Mouse (Mus musculus) CH12.LX (cell line): ENCODE measurements around the gene Snx13. TPM values are rescaled to one million over a fixed set of nuclear protein-coding genes. Genes with fewer than 3 reads are reported as not detected.

Experiments used
- DNase-seq: peaks from one replicate; pipeline ENCODE4 v3.0.0-alpha.2; 2013; ENCODE audit errors: extremely low read depth
- H3K27ac ChIP-seq: 2 replicates; pipeline ENCODE4 v1.5.1; 2012; ENCODE audit warnings: low read depth, mild to moderate bottlenecking, control low read depth, moderate library complexity; ENCODE audit not compliant: insufficient read depth
- H3K27me3 ChIP-seq: replicated peaks from 2 replicates; pipeline ENCODE3; 2012; ENCODE audit warnings: inconsistent platforms
- H3K36me3 ChIP-seq, 2 experiments: replicated peaks in 1 of 2; 2 replicates each; pipeline versions ENCODE3 to v1.6.1; 2012; ENCODE audit warnings: inconsistent platforms in 1 of 2, low read length in 1 of 2, mild to moderate bottlenecking in 1 of 2, mixed read lengths in 1 of 2, moderate library complexity in 1 of 2; ENCODE audit not compliant: control insufficient read depth in 1 of 2, insufficient read depth in 1 of 2
- H3K4me1 ChIP-seq, 2 experiments: 2 replicates each; pipeline ENCODE4 v1.6.1; 2012; ENCODE audit warnings: inconsistent platforms in 1 of 2, moderate library complexity in 1 of 2; ENCODE audit not compliant: insufficient read depth in 2 of 2, control insufficient read depth in 1 of 2
- H3K4me2 ChIP-seq: 2 replicates; pipeline ENCODE4 v1.6.1; 2012; ENCODE audit warnings: low read depth, mild to moderate bottlenecking, control low read depth; ENCODE audit not compliant: poor library complexity, insufficient read depth, severe bottlenecking
- H3K4me3 ChIP-seq, 3 experiments: fragments of 150-350 bp in 1 of 3; sonication (generic) in 1 of 3; replicated peaks in 1 of 3; 2 replicates each; pipeline versions ENCODE3 to v1.5.1; 2011 to 2012; ENCODE audit warnings: low read depth in 2 of 3, low read length in 2 of 3, mild to moderate bottlenecking in 2 of 3, moderate library complexity in 2 of 3, control low read depth in 1 of 3, improper control_type of control experiment in 1 of 3, inconsistent platforms in 1 of 3, mixed read lengths in 1 of 3; ENCODE audit not compliant: poor library complexity in 1 of 3
- H3K79me2 ChIP-seq: replicated peaks from 2 replicates; pipeline ENCODE4 v1.6.1; 2012; ENCODE audit warnings: mild to moderate bottlenecking, moderate library complexity; ENCODE audit not compliant: control insufficient read depth, poor library complexity, insufficient read depth, severe bottlenecking; ENCODE audit errors: extremely low read depth
- H3K9ac ChIP-seq: 2 replicates; pipeline ENCODE4 v1.6.1; 2012; ENCODE audit warnings: low read depth, mild to moderate bottlenecking, control low read depth, moderate library complexity; ENCODE audit not compliant: insufficient read depth
- H3K9me3 ChIP-seq: replicated peaks from 2 replicates; pipeline ENCODE3; 2012; ENCODE audit warnings: low read length, inconsistent platforms, mixed read lengths
- BHLHE40 ChIP-seq: IDR thresholded peaks from 2 replicates; pipeline ENCODE4 v1.6.1; 2011; ENCODE audit warnings: mild to moderate bottlenecking, low read depth, low read length, improper control_type of control experiment
- CHD1 ChIP-seq: IDR thresholded peaks from 2 replicates; pipeline ENCODE4 v1.6.1; 2012; ENCODE audit warnings: low read depth, low read length, improper control_type of control experiment, inconsistent platforms
- CHD2 ChIP-seq: IDR thresholded peaks from 2 replicates; pipeline ENCODE4 v1.6.1; 2011; ENCODE audit warnings: low read length, improper control_type of control experiment
- CTCF ChIP-seq, 2 experiments: IDR thresholded peaks in 1 of 2; conservative IDR thresholded peaks in 1 of 2; 2 replicates each; pipeline ENCODE4 v1.5.1; 2011 to 2012; ENCODE audit warnings: low read depth in 2 of 2, low read length in 2 of 2, improper control_type of control experiment in 1 of 2, inconsistent platforms in 1 of 2, mild to moderate bottlenecking in 1 of 2, moderate library complexity in 1 of 2
- E2F4 ChIP-seq: IDR thresholded peaks from 2 replicates; pipeline ENCODE4 v1.6.1; 2011; ENCODE audit warnings: low read depth, low read length, improper control_type of control experiment; ENCODE audit not compliant: insufficient replicate concordance
- ELF1 ChIP-seq: IDR thresholded peaks from 2 replicates; pipeline ENCODE4 v1.6.1; 2014; ENCODE audit warnings: low read depth, mild to moderate bottlenecking, inconsistent platforms, low read length, improper control_type of control experiment
- EP300 ChIP-seq: IDR thresholded peaks from 2 replicates; pipeline ENCODE4 v1.6.1; 2011; ENCODE audit warnings: low read length, improper control_type of control experiment
- ETS1 ChIP-seq: conservative IDR thresholded peaks from 2 replicates; pipeline ENCODE4 v1.6.1; 2012; ENCODE audit warnings: low read depth, mild to moderate bottlenecking, inconsistent platforms, low read length, improper control_type of control experiment, moderate library complexity
- GABPA ChIP-seq: IDR thresholded peaks from 2 replicates; pipeline ENCODE4 v1.6.1; 2012; ENCODE audit warnings: low read depth, low read length, improper control_type of control experiment, inconsistent platforms; ENCODE audit not compliant: insufficient replicate concordance
- HCFC1 ChIP-seq: IDR thresholded peaks from 2 replicates; pipeline ENCODE4 v1.6.1; 2012; ENCODE audit warnings: low read depth, mild to moderate bottlenecking, inconsistent platforms, low read length, improper control_type of control experiment
- IRF4 ChIP-seq: IDR thresholded peaks from 2 replicates; pipeline ENCODE4 v1.6.1; 2014; ENCODE audit warnings: low read depth, mild to moderate bottlenecking, inconsistent platforms, low read length, improper control_type of control experiment
- JUN ChIP-seq: IDR thresholded peaks from 2 replicates; pipeline ENCODE4 v1.6.1; 2011; ENCODE audit warnings: low read depth, mild to moderate bottlenecking, low read length, improper control_type of control experiment, moderate library complexity; ENCODE audit not compliant: insufficient read depth
- JUND ChIP-seq: conservative IDR thresholded peaks from 2 replicates; pipeline ENCODE4 v1.6.1; 2011; ENCODE audit warnings: low read depth, low read length, improper control_type of control experiment
- KAT2A ChIP-seq: IDR thresholded peaks from 2 replicates; pipeline ENCODE4 v1.6.1; 2012; ENCODE audit warnings: low read length, improper control_type of control experiment, inconsistent platforms; ENCODE audit not compliant: insufficient replicate concordance
- MAFK ChIP-seq: IDR thresholded peaks from 2 replicates; pipeline ENCODE4 v1.6.1; 2011; ENCODE audit warnings: low read length, improper control_type of control experiment; ENCODE audit not compliant: insufficient replicate concordance
- MAX ChIP-seq: IDR thresholded peaks from 2 replicates; pipeline ENCODE4 v1.6.1; 2011; ENCODE audit warnings: low read length, improper control_type of control experiment
- MAZ ChIP-seq: IDR thresholded peaks from 2 replicates; pipeline ENCODE4 v1.6.1; 2012; ENCODE audit warnings: low read depth, mild to moderate bottlenecking, inconsistent platforms, low read length, improper control_type of control experiment, moderate library complexity
- MEF2A ChIP-seq: IDR thresholded peaks from 2 replicates; pipeline ENCODE4 v1.6.1; 2014; ENCODE audit warnings: low read depth, mild to moderate bottlenecking, inconsistent platforms, low read length, improper control_type of control experiment, borderline replicate concordance
- MXI1 ChIP-seq: IDR thresholded peaks from 2 replicates; pipeline ENCODE4 v1.6.1; 2011; ENCODE audit warnings: mild to moderate bottlenecking, low read depth, low read length, improper control_type of control experiment
- MYC ChIP-seq: IDR thresholded peaks from 2 replicates; pipeline ENCODE4 v1.6.1; 2011; ENCODE audit warnings: low read depth, mild to moderate bottlenecking, improper control_type of control experiment, low read length
- NELFE ChIP-seq: IDR thresholded peaks from 2 replicates; pipeline ENCODE4 v1.6.1; 2011; ENCODE audit warnings: low read depth, low read length, improper control_type of control experiment
- NRF1 ChIP-seq: IDR thresholded peaks from 2 replicates; pipeline ENCODE4 v1.6.1; 2014; ENCODE audit warnings: low read depth, mild to moderate bottlenecking, inconsistent platforms, low read length, improper control_type of control experiment, moderate library complexity
- PAX5 ChIP-seq: IDR thresholded peaks from 2 replicates; pipeline ENCODE4 v1.6.1; 2012; ENCODE audit warnings: low read length, inconsistent platforms, mixed read lengths
- POLR2A ChIP-seq: IDR thresholded peaks from 2 replicates; pipeline ENCODE4 v1.6.1; 2011; ENCODE audit warnings: low read depth, mild to moderate bottlenecking, improper control_type of control experiment, low read length
- POLR2AphosphoS2 ChIP-seq: IDR thresholded peaks from 2 replicates; pipeline ENCODE4 v1.6.1; 2011; ENCODE audit warnings: low read depth, low read length, improper control_type of control experiment
- RAD21 ChIP-seq: IDR thresholded peaks from 2 replicates; pipeline ENCODE4 v1.6.1; 2011; ENCODE audit warnings: low read depth, mild to moderate bottlenecking, low read length, improper control_type of control experiment, moderate library complexity
- RCOR1 ChIP-seq: conservative IDR thresholded peaks from 2 replicates; pipeline ENCODE4 v1.6.1; 2012; ENCODE audit warnings: low read depth, mild to moderate bottlenecking, inconsistent platforms, low read length, improper control_type of control experiment
- SIN3A ChIP-seq: IDR thresholded peaks from 2 replicates; pipeline ENCODE4 v1.6.1; 2012; ENCODE audit warnings: low read length, improper control_type of control experiment, inconsistent platforms
- SMC3 ChIP-seq: IDR thresholded peaks from 2 replicates; pipeline ENCODE4 v1.6.1; 2011; ENCODE audit warnings: low read depth, low read length, improper control_type of control experiment
- TBP ChIP-seq: conservative IDR thresholded peaks from 2 replicates; pipeline ENCODE4 v1.6.1; 2011; ENCODE audit warnings: low read depth, low read length, improper control_type of control experiment
- TCF12 ChIP-seq: IDR thresholded peaks from 2 replicates; pipeline ENCODE4 v1.6.1; 2014; ENCODE audit warnings: low read depth, mild to moderate bottlenecking, inconsistent platforms, low read length, improper control_type of control experiment
- UBTF ChIP-seq: IDR thresholded peaks from 2 replicates; pipeline ENCODE4 v1.6.1; 2012; ENCODE audit warnings: low read depth, mild to moderate bottlenecking, inconsistent platforms, low read length, improper control_type of control experiment, moderate library complexity
- USF1 ChIP-seq: IDR thresholded peaks from 2 replicates; pipeline ENCODE4 v1.6.1; 2014; ENCODE audit warnings: low read depth, mild to moderate bottlenecking, inconsistent platforms, low read length, improper control_type of control experiment
- USF2 ChIP-seq: conservative IDR thresholded peaks from 2 replicates; pipeline ENCODE4 v1.6.1; 2011; ENCODE audit warnings: low read depth, low read length, improper control_type of control experiment
- ZC3H11A ChIP-seq: IDR thresholded peaks from 2 replicates; pipeline ENCODE4 v1.6.1; 2012; ENCODE audit warnings: low read depth, mild to moderate bottlenecking, inconsistent platforms, low read length, improper control_type of control experiment
- ZKSCAN1 ChIP-seq: IDR thresholded peaks from 2 replicates; pipeline ENCODE4 v1.6.1; 2012; ENCODE audit warnings: low read depth, inconsistent platforms, low read length, improper control_type of control experiment, borderline replicate concordance
- ZMIZ1 ChIP-seq: IDR thresholded peaks from 2 replicates; pipeline ENCODE4 v1.6.1; 2012; ENCODE audit warnings: low read depth, mild to moderate bottlenecking, inconsistent platforms, low read length, improper control_type of control experiment
- ZNF384 ChIP-seq: IDR thresholded peaks from 2 replicates; pipeline ENCODE4 v1.6.1; 2012; ENCODE audit warnings: low read depth, low read length, improper control_type of control experiment, inconsistent platforms
- dilution Hi-C: fragments of 300-500 bp; cut with MboI; formaldehyde crosslinking; loops from 2 replicates; pipeline ENCODE4 v1.14.3; 2020; ENCODE audit warnings: low sequenced_read_pairs; ENCODE audit not compliant: extremely low pct_unique_long_range_greater_than_20kb, extremely low pct_ligation_motif_present
- in situ Hi-C: fragments of 300-500 bp; cut with MboI; formaldehyde crosslinking; loops from 3 replicates; pipeline ENCODE4 v1.14.3; 2019; ENCODE audit warnings: low sequenced_read_pairs, low pct_ligation_motif_present, low pct_unique_long_range_greater_than_20kb, mixed read lengths
- polyA plus RNA-seq: library from polyadenylated mRNA; unstranded; fragments of >175 nt; gene quantifications from 2 replicates; pipeline ENCODE4 v1.2.1, GENCODE M21; 2012; ENCODE audit warnings: low read depth; ENCODE audit not compliant: insufficient read length
- total RNA-seq, 2 experiments: library from RNA; depleted of rRNA; stranded (reverse); fragments of 300-350 nt in 1 of 2; fragments of >200 nt in 1 of 2; gene quantifications; 2 replicates each; pipeline ENCODE4 v1.2.3; 2012 to 2014

Snx13 gene
- total RNA-seq (2012; rRNA removed) (7.0 and 7.6 TPM in 2 replicates), total RNA-seq (2014; rRNA removed) (11.2 and 12.2 TPM in 2 replicates), polyA plus RNA-seq (11.4 and 13.5 TPM in 2 replicates)

- dilution Hi-C loops: no loop called here
- Histone ChIP-seq H3K4me2 (peak within 1 kb of the TSS; percentile 61), H3K4me3 (peak within 1 kb of the TSS; percentile 78 to 94 (median 91))
- DNase-seq: peak; percentile 80
- TF ChIP-seq CHD1 (no peak), SIN3A (no peak), MAFK (no peak), CHD2 (no peak), NRF1 (peak; percentile 74), POLR2AphosphoS2 (no peak), JUN (no peak), CTCF (conservative IDR thresholded peaks at IDR 0.05 in 1 of 2, IDR thresholded peaks at IDR 0.05 in 1 of 2; ENCODE audit: low read depth in 2 of 2, low read length in 2 of 2) (no peak), TBP (peak; percentile 57; the same call in 1 of the 2 replicates), MYC (no peak), MAX (no peak), ZNF384 (no peak), GABPA (no peak), MXI1 (no peak), TCF12 (peak; percentile 87), PAX5 (no peak), NELFE (peak; percentile 65), ZKSCAN1 (no peak), UBTF (peak; percentile 72; the same call in 1 of the 2 replicates), MEF2A (no peak), ETS1 (no peak), ZC3H11A (no peak), SMC3 (no peak), MAZ (no peak), USF1 (peak; percentile 54), E2F4 (no peak), POLR2A (peak; percentile 82), IRF4 (no peak; the same call in 1 of the 2 replicates), JUND (no peak), USF2 (no peak), KAT2A (no peak), ZMIZ1 (peak; percentile 86), EP300 (no peak), RCOR1 (no peak), HCFC1 (peak; percentile 46), RAD21 (no peak), ELF1 (no peak), BHLHE40 (0 out of 2 replicates have a peak, but pooled peaks have one; percentile 3)
- TF ChIP-seq, all 38 proteins: peak for 10
- Histone ChIP-seq H3K79me2 (peaks cover 20% of the 10 kb centered on the region), H3K9me3 (no peaks in the 10 kb centered on the region), H3K4me1 (peaks cover 7 to 29% of the 10 kb centered on the region in 2 experiments), H3K9ac (peak within 1 kb of the TSS; percentile 85), H3K36me3 (no peaks in the 10 kb centered on the region), H3K27me3 (no peaks in the 10 kb centered on the region), H3K27ac (peak within 1 kb of the TSS; percentile 67)
- in situ Hi-C loops: no loop called here
These were observed at the start of gene Snx13 for GRCm38 (mm10) chr12:35046999-35047319. Gene Snx13 (plus strand): TSS chr12:35047186.
